Mouse (Mus musculus) liver, postnatal 0 days (tissue): ENCODE data around the gene Dhx33.

Experiments
- CTCF ChIP-seq: sonication (generic); IDR thresholded peaks from 2 replicates; pipeline ENCODE4 v1.5.1; 2016; ENCODE audit warnings: antibody characterized with exemption, low read depth
- EP300 ChIP-seq: IDR thresholded peaks from 2 replicates; pipeline ENCODE4 v1.6.1; 2016; ENCODE audit warnings: antibody characterized with exemption, low read depth, mild to moderate bottlenecking

DNA sequence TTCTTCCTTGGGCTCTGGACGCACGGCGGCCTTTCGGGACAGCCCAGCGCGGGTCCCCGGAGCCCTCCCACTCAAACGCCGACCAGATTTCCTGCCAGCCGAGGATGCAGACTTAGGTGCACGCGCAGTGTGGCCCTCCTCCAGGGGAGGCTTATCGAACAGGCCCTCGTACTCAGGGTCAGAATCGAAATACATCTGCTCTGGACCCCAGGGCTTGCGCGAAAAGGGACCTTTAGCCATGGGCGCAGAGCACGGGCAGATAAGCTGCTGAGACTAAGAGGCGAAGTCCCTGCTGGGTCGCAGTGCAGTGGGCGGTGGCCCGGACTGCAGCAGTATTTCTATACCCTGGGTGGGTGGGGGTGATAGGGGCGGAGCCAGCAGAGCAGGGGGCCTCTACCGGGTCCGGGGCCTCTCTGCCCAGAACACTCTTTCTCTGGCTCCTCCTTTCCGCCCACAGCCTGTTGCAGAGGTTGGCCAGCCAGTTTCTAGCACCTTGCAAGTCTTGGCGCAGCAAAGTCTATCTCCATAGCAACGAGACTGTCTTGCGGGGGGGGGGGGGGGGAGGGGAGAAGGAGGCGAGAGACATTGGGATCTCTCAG, 29.0 kb upstream of the Dhx33 start, which contains the start of gene 6330403K07Rik:
- TF ChIP-seq CTCF (no peak), EP300 (no peak)
